Mouse (Mus musculus) neural tube, embryonic 14.5 days (tissue): ENCODE measurements at regions not wholly inside any gene's neighbourhood (a gene's known extent, or its start where the extent isn't known, plus 50 kb on each side); places are given as distances from the start of the nearest gene placed in this dataset.

ENCODE experiments used
- ATAC-seq: fragments of 200-750 bp; cut with Nextera tagmentation; 2 replicates; pipeline ENCODE4 v1.8.0; 2017; ENCODE audit warnings: low read depth, mild to moderate bottlenecking, moderate TSS enrichment, moderate library complexity
- H3K27ac ChIP-seq: fragments of 300-500 bp; sonication (generic); 2 replicates; pipeline ENCODE4 v1.5.1; 2014; ENCODE audit warnings: low read depth, mild to moderate bottlenecking, control low read depth, low read length, moderate library complexity, mixed read lengths
- H3K27me3 ChIP-seq: fragments of 300-500 bp; sonication (generic); 2 replicates; pipeline ENCODE4 v1.6.1; 2014; ENCODE audit warnings: low read length; ENCODE audit not compliant: control insufficient read depth, insufficient read depth
- H3K36me3 ChIP-seq: fragments of 300-500 bp; sonication (generic); 2 replicates; pipeline ENCODE4 v1.6.1; 2014; ENCODE audit warnings: low read length, mixed read lengths; ENCODE audit not compliant: control insufficient read depth, insufficient read depth
- H3K4me1 ChIP-seq: fragments of 300-500 bp; sonication (generic); 2 replicates; pipeline ENCODE4 v1.6.1; 2014; ENCODE audit warnings: low read length; ENCODE audit not compliant: control insufficient read depth, insufficient read depth
- H3K4me2 ChIP-seq: fragments of 300-500 bp; sonication (generic); 2 replicates; pipeline ENCODE4 v1.6.1; 2014; ENCODE audit warnings: mild to moderate bottlenecking, low read depth, low read length, control low read depth
- H3K4me3 ChIP-seq: fragments of 300-500 bp; sonication (generic); 2 replicates; pipeline ENCODE4 v1.5.1; 2014; ENCODE audit warnings: low read depth, low read length, control low read depth, mixed read lengths
- H3K9ac ChIP-seq: fragments of 300-500 bp; sonication (generic); replicated peaks from 2 replicates; pipeline ENCODE4 v1.6.1; 2014; ENCODE audit warnings: low read depth, mild to moderate bottlenecking, control low read depth, low read length, mixed read lengths
- H3K9me3 ChIP-seq: fragments of 300-500 bp; sonication (generic); 2 replicates; pipeline ENCODE4 v1.6.1; 2016; ENCODE audit warnings: low read length; ENCODE audit not compliant: control insufficient read depth
- WGBS: fragments of 180-500 bp; shearing (Covaris S2); extraction: QIAGEN DNeasy Blood & Tissue Kit; methylation state at CpG from one replicate; pipeline ENCODE4 v1.1.7; 2014; 5-methylcytosine and 5-hydroxymethylcytosine counted together

DNA sequence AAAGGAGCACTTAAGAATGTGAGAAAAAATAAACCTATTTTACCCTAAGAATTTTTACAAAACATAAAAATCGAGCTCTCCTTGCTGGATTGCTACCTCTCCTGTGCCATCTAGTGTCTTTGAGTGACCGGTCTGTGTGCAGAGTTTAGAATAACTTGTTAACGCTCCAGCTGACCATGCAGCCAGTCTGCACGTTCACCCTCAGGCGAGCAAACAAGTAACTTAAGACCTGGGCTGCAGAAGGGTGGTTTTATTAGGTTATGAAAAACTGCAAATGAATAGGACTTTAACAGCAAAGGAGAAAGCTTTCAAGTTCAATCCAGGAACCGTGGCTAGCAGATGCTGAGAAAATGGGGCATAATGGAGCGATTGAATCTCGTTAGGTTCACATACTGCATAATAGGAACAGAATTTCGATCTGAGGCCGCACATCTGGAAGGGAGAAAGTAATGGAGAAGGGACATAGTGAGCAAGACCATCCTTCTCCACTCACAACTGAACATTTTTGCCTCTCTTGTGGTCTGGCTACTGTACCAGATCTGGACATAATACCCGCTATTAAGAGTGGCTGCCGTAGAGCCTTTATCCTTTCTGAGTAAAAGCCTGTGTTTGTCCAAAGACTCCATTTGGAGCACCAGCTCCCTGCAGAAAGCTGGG lies 363.0 kb upstream of the Intu start:
- H3K4me2 ChIP-seq: no peak overlapping the region
- no peaks in the 10 kb centered on the region for H3K9me3 ChIP-seq
- WGBS: 73% methylated on average over 12 of the region's 12 CpGs
- ATAC-seq: no peak
- no peak overlapping the region for H3K27ac ChIP-seq
- no peaks in the 10 kb centered on the region for H3K27me3 ChIP-seq
- no peaks in the 10 kb centered on the region for H3K4me1 ChIP-seq
- no peak overlapping the region for H3K9ac ChIP-seq
- H3K36me3 ChIP-seq: no peaks in the 10 kb centered on the region
- no peak overlapping the region for H3K4me3 ChIP-seq

- H3K27me3 ChIP-seq: no peaks in the 10 kb centered on the region
- no peaks in the 10 kb centered on the region for H3K9me3 ChIP-seq
- WGBS: 93% methylated on average over 2 of the region's 2 CpGs
- H3K27ac ChIP-seq: no peak overlapping the region
- no peak for ATAC-seq
- no peak overlapping the region for H3K4me3 ChIP-seq
- H3K4me2 ChIP-seq: no peak overlapping the region
- H3K4me1 ChIP-seq: no peaks in the 10 kb centered on the region
- H3K36me3 ChIP-seq: no peaks in the 10 kb centered on the region
- no peak overlapping the region for H3K9ac ChIP-seq
Observed at GRCm38 (mm10) chr3:40169590-40169989, 361.5 kb upstream of the Intu start.

- ATAC-seq: no peak
- Histone ChIP-seq H3K4me1 (no peaks in the 10 kb centered on the region), H3K27ac (no peak overlapping the region), H3K9me3 (no peaks in the 10 kb centered on the region), H3K9ac (no peak overlapping the region), H3K36me3 (no peaks in the 10 kb centered on the region), H3K4me3 (no peak overlapping the region), H3K4me2 (no peak overlapping the region), H3K27me3 (no peaks in the 10 kb centered on the region)
- WGBS: 78% methylated on average over 3 of the region's 3 CpGs
Observed at GRCm38 (mm10) chr3:40179726-40180317, 351.3 kb upstream of the Intu start.

DNA sequence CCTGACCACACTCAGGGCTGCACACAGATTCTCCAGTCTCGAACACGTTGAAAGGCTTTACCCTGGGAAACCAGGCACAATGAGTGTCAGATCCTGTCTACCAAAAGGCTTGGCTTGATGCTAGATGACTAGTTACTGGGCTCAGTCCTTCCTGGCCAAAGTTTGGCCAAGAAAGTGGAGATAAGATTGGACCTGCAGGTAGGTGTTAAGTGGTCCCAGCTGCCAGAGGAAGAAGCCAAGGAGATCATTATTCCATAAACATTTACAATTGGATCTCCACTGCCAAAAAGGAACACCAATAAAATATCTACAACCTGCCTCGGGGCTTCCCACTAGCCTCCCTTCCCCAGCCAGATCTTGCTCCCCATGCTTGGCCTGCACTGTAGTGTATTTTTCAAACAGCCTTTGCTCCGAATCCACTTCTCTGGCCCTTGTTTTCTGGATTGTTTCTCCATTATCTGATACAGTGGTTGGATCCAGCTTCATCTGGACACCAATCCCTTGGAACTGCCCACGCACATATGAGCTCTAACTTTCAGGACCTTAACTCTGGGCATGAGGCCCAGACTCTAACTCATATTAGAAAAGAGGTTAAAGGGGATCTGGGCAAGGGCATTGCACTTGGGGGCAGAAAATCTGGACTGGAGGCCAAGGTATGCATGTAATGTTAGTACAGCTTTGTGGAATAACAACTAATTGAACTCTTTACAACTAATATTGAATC lies 345.3 kb upstream of the Intu start:
- no peaks in the 10 kb centered on the region for H3K36me3 ChIP-seq
- H3K27ac ChIP-seq: no peak overlapping the region
- WGBS: 91% methylated on average over 5 of the region's 5 CpGs
- ATAC-seq: no peak
- H3K4me2 ChIP-seq: no peak overlapping the region
- H3K4me3 ChIP-seq: no peak overlapping the region
- no peaks in the 10 kb centered on the region for H3K9me3 ChIP-seq
- H3K4me1 ChIP-seq: no peaks in the 10 kb centered on the region
- no peaks in the 10 kb centered on the region for H3K27me3 ChIP-seq
- H3K9ac ChIP-seq: no peak overlapping the region

GRCm38 (mm10) chr3:40189529-40189928 lies 341.6 kb upstream of the Intu start:
- no peak overlapping the region for H3K27ac ChIP-seq
- no peak for ATAC-seq
- no peaks in the 10 kb centered on the region for H3K36me3 ChIP-seq
- H3K27me3 ChIP-seq: no peaks in the 10 kb centered on the region
- H3K9ac ChIP-seq: no peak overlapping the region
- H3K9me3 ChIP-seq: no peaks in the 10 kb centered on the region
- no peak overlapping the region for H3K4me2 ChIP-seq
- no peaks in the 10 kb centered on the region for H3K4me1 ChIP-seq
- 87% methylated on average over 6 of the region's 6 CpGs for WGBS
- H3K4me3 ChIP-seq: no peak overlapping the region

DNA sequence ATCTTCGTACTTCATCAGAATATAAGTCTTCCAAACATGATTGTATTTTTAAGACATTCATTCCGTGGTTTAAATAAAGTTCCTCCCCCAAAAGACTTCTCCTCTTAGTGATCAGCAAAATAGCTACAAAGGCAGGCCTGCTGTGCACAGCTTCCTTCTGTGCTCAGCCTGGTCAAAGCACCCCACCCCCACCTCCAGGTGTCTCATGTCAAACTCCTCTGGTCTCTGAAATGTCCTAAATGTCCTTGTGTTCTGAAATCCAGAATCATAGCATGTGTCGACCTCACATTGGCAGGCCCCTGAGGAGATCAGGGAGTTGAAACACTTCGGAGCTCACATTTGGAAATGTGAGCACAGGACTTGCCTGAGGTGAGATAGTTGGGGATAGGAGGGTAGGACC lies 341.1 kb upstream of the Intu start:
- 75% methylated on average over 4 of the region's 4 CpGs for WGBS
- Histone ChIP-seq H3K4me3 (no peak overlapping the region), H3K9ac (no peak overlapping the region), H3K4me2 (no peak overlapping the region), H3K36me3 (no peaks in the 10 kb centered on the region), H3K27me3 (no peaks in the 10 kb centered on the region), H3K9me3 (no peaks in the 10 kb centered on the region), H3K27ac (no peak overlapping the region), H3K4me1 (no peaks in the 10 kb centered on the region)
- ATAC-seq: no peak

DNA sequence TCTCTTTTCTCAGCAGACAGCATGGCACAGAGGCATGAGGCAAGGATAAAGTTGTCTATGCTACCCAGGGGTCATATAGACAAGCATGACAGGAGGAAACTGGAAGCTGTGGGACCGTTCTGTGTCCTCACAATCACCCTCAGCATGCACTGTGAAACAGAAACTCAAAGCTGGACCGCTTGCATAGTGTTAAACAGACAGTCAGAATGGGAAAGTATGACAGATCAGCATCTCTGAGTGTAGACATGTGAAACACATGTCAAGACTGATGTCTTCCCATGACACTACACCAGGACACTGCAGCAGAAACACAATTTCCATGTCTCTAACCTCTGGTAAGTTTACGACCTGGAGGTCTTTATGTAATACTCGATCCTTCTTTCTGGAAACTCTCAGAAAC lies 330.9 kb upstream of the Intu start:
- H3K4me2 ChIP-seq: no peak overlapping the region
- no peak overlapping the region for H3K9ac ChIP-seq
- no peaks in the 10 kb centered on the region for H3K36me3 ChIP-seq
- H3K4me3 ChIP-seq: no peak overlapping the region
- WGBS: 88% methylated on average over 4 of the region's 4 CpGs
- H3K9me3 ChIP-seq: no peaks in the 10 kb centered on the region
- H3K27ac ChIP-seq: no peak overlapping the region
- H3K27me3 ChIP-seq: no peaks in the 10 kb centered on the region
- no peak for ATAC-seq
- H3K4me1 ChIP-seq: no peaks in the 10 kb centered on the region

DNA sequence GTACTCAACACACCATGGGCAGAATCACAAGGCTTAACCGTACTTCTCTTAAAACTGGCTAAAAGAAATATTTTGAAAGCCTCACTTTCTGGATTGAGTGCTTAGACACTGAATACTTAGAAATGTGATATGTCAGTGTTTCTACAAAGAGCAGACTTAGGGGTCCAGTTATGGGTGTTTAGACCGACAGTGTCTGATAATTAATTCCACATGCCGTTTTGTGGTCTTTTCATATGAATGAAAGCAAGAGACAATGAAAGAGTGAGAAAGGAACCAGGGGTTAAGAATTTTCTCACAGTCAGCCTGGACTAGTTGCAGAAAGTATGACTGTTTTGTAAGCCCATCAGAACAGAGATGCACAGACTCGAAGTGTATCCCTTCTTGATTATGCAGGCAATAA lies 324.8 kb upstream of the Intu start:
- H3K36me3 ChIP-seq: no peaks in the 10 kb centered on the region
- H3K4me2 ChIP-seq: no peak overlapping the region
- no peaks in the 10 kb centered on the region for H3K4me1 ChIP-seq
- no peaks in the 10 kb centered on the region for H3K9me3 ChIP-seq
- H3K27me3 ChIP-seq: no peaks in the 10 kb centered on the region
- no peak overlapping the region for H3K9ac ChIP-seq
- no peak for ATAC-seq
- no peak overlapping the region for H3K4me3 ChIP-seq
- WGBS: 51% methylated on average over 4 of the region's 4 CpGs
- no peak overlapping the region for H3K27ac ChIP-seq

DNA sequence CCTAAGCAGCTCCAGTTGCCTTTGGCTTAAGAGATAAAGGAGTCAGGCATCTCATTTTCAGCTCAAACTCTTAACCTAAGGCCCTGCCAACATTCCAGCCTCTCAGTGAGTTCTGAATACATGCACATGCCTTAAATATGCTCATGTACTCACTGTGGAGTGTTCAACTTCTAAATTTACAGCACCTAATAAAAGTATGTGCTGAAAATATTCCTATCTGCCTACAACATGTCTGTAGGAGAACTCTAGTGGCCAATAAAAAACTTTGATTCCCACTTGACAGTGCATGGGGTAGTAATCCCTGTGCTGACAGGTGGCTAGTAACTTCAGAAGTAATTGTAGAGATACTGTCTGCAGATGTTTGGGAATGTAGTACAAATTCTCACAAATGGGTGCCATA lies 319.3 kb upstream of the Intu start:
- Histone ChIP-seq H3K9ac (no peak overlapping the region), H3K27ac (no peak overlapping the region), H3K27me3 (no peaks in the 10 kb centered on the region), H3K4me3 (no peak overlapping the region), H3K9me3 (no peaks in the 10 kb centered on the region), H3K36me3 (no peaks in the 10 kb centered on the region), H3K4me1 (no peaks in the 10 kb centered on the region), H3K4me2 (no peak overlapping the region)
- no peak for ATAC-seq
